In genomic region chr17:35262664-35263522, GRCm38 (mm10) we compare ENCODE assay signal across 8 mouse cellular contexts. TPM values are rescaled to one million over a fixed set of nuclear protein-coding genes. Genes with fewer than 3 reads are reported as not detected.
DNase-seq lines count a peak whose midpoint lies in the region; ATAC-seq lines count a peak whose summit lies in the region.

H2-D1 (plus strand) TSS chr17:35262730.

- peak; percentile 95 for ATAC-seq in hindbrain, embryonic 13.5 days (ENCODE audit: low FRiP score)

- peaks cover 52% of the 10 kb centered on the region for H3K27me3 ChIP-seq in hindbrain, embryonic 13.5 days

- H3K4me1 ChIP-seq in hindbrain, embryonic 13.5 days (replicated peaks) = peaks cover 14% of the 10 kb centered on the region

- DNase-seq in Muller cell, postnatal 12 days (ENCODE audit: inconsistent ontology term) = peak; percentile 89
- DNase-seq in cerebellum, postnatal 10 days = peak; percentile 100
- peak; percentile 83 to 92 for DNase-seq in frontal cortex, postnatal 14 days (ENCODE audit: low spot score in 2 of 2)
- peak; percentile 93 to 100 for DNase-seq in layer of hippocampus, postnatal 25 days (ENCODE audit: extremely low spot score in 1 of 2, low spot score in 1 of 2)
- peak; percentile 99 for DNase-seq in lung, postnatal 25 days (ENCODE audit: low spot score)
- peak; percentile 94 for DNase-seq in retina, embryonic 14.5 days (ENCODE audit: low spot score)
- DNase-seq in thymus, postnatal 4 days = peak; percentile 99

- peak within 1 kb of the TSS; percentile 87 for H3K4me2 ChIP-seq in hindbrain, embryonic 13.5 days

- 1% methylated on average over 62 of the region's 73 CpGs for WGBS in hindbrain, embryonic 13.5 days

- H3K9me3 ChIP-seq in hindbrain, embryonic 13.5 days = no peaks in the 10 kb centered on the region

- H3K4me3 ChIP-seq in hindbrain, embryonic 13.5 days = peak within 1 kb of the TSS; percentile 66

- peaks cover 5% of the 10 kb centered on the region for H3K36me3 ChIP-seq in hindbrain, embryonic 13.5 days

- no peak within 1 kb of the TSS for H3K27ac ChIP-seq in hindbrain, embryonic 13.5 days

- H3K9ac ChIP-seq in hindbrain, embryonic 13.5 days = peak within 1 kb of the TSS; percentile 81

RNA-seq across cellular contexts. Expression of gene H2-D1, which starts in this region (rescaled TPM):
- polyA plus RNA-seq in hindbrain, embryonic 13.5 days (2015; fragmentation: Nextera tagmentation; extraction: Ambion mirVana) = 73.4 and 73.6 TPM in 2 replicates
- total RNA-seq in layer of hippocampus, postnatal 25 days (2021) = 10 to 100 TPM; 14.6 to 15.9 TPM
